Mouse (Mus musculus): Measurements from ENCODE around the gene Il17d.

Gene Il17d

DNA sequence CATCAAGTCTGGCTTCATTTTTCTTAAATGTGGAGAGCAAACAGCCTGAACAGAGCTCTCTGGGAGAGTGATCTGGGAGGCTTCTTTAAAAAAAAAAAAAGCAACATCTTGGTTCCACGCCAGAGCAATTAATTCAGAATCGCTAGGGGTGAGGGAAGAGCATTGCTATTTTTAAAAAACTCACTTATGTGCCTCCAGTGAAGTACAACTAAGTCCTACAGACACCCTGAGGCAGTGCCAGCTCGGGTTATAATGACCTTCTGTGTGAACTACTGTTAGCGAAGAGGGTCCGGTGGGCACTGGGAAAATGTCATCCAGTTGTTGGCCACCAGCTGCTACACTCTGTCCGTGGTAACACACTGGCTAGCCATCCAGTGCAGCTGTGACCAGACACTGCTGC, 11.1 kb downstream of the Il17d start:
- DNase-seq = no peak

DNA sequence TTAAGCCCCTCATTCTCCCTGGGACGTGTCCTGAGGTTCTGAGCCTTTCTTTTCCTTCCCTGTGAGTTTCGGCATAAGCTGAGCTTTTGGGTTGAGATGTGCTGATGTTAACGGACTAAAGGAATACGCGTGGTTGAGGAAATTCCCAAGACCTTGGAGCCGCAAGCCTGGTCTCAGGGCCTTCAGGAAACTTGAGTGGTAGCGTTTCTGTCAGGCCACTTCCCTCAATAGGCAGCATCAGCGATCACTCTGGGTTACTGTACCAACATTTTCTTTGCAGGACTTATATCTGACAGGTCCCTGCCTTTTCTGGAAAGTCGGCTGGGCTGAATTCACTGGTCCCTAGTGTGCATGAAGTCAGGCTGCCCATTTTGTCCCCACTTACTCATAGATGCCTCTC, 12.2 kb downstream of the Il17d start:
- DNase-seq = no peak

DNA sequence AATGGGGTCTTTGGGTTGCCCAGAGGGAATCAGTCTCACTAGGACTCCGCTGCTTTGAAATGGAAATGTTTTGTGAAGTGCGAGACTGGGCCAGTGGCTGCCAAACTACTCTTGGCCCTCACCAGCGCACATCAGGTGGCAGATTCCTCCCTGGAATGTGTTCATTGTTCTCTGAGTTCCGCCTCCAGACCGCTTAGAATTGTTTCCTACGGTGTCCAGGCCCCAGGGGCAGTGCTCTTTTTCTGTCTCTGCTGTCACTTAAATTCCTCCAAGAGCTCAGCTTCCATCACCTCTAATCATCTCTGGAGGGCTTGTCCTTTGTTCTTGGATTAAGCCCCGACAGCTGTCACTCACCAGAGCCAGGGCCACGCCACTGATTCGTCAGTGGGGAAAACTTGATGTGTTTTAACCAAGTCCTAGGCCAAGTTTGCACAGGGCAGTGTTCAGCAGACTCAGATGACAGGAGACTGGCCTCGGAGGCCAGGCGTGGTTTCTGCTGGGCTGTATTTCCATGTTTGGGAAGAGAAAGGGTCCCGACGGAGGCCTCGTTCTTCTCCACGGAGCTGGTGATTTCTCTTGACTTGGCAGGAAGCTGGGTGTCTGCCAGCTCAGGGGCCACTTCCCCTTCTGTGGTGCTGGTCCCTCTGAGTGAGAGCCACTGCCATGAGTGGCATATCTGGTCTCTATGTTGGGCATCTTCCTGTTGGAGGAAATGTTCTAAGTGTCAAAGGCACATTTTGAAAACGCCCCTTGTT, 12.9 kb downstream of the Il17d start:
- DNase-seq = peak; percentile 45 to 48

DNA sequence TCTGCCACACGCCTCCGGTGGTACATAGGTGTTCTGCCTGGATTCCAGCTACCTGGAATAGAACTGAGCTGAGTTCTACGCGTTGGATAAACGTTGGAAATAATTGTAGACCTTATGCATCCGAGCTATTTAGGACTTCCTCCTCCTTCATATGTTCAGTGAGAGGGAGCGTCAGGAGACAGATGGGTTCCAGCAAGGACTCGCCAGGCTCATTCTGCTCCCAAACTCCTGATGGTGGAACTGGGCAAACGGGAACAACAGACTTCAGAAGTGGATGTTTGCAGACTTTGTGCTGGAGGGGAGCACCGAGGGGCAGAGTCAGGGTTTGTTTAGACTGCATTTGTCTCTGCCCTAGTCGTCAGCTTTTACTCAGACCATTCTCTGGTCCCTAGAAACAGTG, 16.1 kb downstream of the Il17d start:
- no peak for DNase-seq

DNA sequence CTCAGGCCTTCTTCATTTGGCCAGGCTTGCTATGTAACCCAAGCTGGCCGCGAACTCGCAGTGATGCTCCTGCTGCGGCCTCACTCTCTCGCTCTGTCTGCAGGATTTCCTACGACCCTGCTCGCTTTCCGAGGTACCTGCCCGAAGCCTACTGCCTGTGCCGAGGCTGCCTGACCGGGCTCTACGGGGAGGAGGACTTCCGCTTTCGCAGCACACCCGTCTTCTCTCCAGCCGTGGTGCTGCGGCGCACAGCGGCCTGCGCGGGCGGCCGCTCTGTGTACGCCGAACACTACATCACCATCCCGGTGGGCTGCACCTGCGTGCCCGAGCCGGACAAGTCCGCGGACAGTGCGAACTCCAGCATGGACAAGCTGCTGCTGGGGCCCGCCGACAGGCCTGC, 17.7 kb downstream of the Il17d start:
- peak; percentile 27 to 29 for DNase-seq

DNA sequence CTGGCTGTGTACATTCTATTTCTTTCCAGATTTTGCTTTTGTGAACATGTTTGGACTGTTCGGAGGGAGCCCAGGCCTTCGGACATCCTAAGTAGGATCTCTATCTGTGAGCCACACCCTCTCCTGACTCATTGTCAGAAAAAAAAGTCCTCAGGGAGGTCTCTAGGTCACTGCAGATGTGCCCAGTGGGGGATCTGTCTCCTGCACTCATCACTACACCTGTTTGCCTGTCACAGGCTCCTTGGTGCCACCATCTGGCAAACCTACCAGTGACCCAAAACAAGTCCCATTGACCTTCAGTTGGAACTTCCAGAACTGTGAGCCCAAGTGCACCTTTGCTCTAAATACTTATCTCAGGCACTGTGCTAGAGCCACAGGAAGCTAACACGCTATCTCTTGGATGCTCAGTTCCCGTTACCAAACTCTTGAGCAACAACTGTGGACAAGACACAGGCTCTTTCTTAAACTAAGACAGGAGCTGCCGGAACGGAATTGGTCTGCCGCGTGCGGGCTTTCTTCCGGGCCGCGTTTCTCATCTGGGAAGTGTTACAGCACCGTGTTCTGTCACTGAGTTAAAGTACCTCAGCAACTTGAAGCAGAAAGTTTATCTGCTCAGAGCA, 19.0 kb downstream of the Il17d start:
- DNase-seq = no peak

DNA sequence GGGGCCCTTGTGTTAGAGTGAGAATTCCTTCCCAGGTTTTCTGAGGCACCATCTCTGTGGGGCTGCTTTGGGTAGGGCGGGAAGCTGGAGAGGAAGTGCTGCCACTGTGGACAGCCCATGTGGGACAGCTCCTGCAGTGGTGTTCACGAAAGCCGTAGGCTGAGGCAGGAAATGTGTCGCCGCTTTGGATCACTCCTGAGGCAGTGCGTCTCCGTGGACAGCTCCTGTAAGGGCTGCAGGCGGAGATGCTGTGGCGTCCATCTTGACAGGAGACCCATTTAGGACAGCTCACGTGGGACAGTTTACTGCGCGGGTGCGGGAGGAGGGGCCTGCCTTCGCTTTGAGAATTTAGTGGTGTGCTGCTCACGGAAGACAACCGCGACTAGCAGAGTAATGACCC, 20.9 kb downstream of the Il17d start:
- no peak for DNase-seq

DNA sequence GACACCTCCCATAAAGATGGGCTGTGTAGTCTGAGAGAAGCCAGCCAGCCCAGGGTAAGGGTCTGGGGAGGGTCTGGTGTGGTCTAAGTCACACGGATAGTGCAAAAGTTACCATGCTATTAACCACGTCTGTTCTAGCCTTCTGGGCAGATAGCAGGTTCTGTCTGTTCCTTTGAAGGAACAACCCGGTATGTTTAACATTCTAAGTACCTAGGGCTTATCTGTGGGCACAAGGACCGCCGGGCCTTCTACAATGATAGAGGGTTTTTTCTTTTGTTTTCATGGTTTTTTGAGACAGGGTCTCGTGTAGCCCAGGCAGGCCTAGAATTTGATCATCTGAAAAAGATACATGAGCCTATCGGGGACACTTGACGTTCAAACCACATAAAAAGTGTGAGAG, 21.6 kb downstream of the Il17d start:
- DNase-seq = no peak

DNA sequence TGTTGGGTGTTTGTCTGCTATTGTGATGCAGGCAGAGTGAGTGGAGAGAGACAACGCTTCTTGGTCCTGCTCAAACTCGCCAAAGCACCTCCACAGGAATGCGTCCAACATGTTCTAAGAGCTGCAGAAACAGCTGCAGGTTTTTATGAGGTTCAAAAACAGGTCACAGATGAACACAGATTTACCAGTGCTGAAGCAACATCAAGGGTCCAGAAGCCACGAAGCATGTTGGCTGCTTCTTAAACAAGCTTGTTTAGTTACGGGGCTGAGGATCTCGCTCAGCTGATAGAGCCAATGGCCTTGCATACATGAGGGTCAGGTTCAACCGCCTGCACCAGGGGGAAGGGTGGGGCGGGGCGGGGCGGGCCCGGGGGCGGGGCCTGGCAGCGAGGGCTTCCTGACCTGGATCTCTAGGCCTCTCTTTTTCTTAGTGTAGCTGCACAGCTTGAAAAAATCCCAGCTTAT, 22.0 kb downstream of the Il17d start:
- DNase-seq = no peak

DNA sequence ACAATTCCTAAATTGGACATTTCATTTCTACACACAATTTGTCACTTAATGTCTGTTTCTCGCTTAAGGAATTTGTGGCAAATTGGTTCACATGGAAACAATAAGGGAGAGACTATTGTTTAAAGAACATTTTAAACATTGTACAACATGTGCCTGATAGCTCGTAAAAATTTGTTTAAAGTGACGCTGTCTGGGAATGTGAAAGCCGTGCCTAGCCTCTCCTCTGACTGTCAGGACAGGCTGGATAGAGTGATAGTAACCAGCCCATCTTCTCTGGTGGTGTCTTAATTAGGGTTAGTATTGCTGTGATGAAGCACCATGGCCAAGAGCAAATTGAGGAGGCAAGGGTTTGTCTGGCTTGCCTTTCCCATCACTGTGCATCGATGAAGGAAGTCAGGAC, 22.5 kb downstream of the Il17d start:
- no peak for DNase-seq

DNA sequence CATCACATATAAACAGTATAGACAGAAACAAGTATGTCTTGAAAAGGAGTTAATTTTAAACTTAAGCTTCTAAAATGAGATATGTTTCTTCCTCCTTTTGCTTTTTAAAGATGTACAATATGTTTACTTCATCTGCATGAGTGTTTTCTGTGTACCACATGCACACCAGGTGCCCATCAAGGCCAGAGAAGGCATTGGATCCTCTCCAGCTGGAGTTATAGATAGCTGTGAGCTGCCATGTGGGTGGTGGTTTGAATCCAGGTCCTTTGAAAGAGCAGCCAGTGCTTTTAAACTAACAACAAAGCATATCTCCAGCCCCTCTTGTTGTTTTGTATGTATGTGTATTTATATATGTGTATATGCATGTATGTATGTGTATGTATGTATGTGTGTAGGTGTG, 28.4 kb downstream of the Il17d start:
- DNase-seq = no peak

DNA sequence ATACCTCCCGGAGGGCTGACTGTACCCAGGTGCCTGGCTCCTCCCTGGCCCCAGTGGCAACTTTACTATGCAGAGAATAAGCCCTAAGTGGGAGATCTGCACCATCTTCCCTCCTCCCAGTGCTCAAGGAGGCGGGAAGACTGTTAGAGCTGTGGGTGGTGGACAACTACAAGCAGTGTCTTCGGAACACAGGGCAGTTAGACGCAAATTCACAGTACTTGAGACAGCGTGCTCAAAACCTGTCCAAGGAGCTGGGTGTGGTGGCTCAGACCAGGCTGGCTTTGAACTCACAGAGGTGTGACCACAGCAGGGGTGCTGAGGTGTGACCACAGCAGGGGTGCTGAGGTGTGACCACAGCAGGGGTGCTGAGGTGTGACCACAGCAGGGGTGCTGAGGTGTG, 29.9 kb downstream of the Il17d start:
- no peak for DNase-seq

DNA sequence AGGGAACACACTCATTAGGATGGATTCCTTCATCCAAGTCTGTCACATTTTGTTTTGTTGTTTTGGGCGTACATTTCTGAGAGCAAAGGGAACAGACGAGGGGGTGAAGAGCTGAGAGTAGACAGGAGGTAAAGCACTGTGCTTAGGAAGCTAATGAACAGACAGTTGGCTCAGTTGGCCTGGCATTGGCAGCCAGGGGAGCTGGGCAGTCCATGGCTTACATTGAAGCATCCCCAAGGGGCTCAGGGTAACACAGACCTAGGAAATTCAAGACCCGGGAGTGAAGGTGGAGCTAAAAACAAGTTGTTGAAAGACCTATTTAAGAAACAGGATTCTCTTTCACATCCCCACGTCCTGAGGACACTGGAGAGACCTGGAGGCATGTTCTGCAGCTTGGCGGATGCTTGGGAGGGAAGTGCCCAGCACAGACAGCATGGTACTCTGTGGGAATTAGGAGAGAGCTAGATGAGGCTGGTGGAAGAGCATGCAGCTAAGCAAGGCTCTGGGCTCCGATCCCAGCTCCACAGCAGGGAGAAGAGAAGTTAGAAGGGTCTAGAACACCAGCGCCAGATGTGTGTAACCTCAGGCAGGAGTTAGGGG, 31.0 kb downstream of the Il17d start:
- no peak for DNase-seq

DNA sequence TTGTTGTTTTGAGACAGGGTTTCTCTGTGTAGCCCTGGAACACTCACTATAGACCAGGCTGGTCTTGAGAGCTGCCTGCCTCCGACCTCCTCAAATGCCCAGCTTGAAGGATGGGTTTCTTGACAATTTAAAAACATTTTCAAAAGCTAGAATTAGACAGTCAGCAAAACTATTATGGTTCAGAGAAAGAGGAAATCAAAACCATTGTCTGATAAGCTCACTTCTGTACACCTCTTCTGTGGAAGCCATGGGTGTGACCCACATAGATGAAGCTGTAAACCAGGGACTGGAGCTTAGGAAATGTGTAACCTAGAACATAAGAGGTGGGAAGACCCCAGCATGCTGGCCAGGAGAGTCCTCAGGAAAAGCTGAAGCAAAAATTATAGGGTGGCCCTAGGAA, 32.3 kb downstream of the Il17d start:
- no peak for DNase-seq

DNA sequence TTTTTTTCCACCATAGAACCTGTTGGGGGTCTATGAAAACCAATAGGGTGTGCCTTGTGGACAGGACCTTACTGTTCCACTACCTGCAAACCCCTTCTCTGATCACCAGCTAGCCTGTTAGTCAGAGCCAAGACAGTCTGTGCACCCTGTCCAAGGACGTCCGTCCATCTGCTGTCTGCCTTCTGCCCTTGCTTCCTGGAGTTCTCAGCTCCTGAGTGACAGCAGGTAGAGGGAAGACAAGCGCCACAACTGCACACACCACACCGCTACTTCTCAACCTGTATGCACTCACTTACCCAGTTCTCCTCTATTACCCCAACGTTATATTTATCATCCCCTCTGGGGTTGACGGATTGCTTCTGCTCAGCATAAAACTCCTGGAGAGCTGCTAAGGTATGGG, 41.0 kb downstream of the Il17d start:
- no peak for DNase-seq

DNA sequence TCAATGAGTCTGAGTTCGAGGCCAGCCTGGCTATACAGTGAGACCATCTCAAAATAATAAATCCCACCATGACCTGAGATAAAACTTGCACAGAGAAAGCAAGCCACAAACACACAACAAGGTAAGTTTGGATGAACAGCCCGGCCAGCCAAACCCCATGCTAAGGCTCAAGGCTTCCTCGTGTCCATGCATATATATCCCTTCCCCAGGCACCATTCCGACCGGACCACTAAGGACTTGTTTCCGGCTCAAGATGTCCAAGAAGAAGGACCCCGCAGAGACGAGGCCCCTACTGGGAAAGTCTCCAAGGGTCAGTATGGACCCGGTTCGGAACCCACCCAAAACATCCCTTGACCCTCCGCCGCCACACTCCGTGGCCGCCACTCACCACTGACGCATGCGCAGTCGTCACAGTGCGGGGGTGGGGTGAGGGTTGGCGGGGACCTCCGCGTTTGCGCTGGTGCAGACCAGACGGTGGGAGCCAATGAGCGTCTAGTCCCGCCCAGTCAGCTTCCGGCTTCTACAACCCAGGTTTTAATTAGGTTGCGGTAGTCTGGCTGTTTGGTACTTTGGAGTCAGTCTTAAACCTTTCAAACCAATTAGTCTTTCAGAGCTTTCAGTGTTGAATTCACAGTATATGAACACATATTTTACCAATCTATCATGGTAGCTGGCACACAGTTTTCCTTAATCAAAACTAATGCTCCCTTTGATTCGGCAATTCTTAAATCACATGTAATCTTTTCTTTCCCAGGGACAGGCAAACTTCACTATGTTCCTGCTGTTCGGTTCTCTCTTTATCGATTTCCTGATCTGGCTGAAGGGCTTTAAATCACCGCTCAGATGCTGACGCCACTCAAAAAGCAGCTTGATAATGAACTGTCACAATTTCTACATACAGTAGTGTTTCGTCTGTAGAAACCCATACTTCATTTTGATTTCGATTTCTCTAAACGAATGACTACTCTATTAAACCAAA, 46.9 kb downstream of the Il17d start, which contains the start of gene Eef1akmt1:
Gene Eef1akmt1, minus strand, starts transcription at position 458 of the 979 bp plus-strand sequence.
- DNase-seq = peak; percentile 93 to 94

DNA sequence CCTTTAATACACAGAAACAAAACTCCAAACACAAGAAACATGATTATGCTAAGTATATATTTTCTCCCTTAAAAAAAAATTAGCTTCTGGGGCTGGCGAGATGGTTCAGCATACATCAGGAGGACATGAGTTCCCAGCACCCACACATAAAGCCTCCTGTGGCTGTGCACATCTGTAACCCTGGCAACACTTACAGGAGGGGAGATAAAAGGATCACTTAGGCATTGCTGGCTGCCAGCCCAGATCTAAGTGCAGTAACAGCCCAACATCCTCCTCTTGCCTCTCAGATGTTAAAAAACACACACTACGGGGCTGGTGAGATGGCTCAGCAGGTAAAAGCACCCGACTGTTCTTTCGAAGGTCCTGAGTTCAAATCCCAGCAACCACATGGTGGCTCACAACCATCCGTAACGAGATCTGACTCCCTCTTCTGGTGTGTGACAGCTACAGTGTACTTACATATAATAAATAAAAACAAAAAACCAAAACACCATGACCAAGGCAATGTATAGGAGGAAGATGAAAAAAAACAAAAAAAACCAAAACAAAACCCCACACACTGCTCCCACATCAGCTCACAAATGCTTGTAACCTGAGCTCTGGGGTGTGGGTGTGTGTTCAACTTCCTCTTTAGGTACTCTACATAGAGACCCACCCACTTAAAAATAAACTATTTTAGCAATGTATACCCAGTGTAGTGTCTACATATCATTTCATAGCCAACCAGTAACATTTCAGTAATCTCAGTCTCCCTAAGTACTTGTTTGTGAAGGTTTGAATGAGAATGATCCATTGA, 50.4 kb downstream of the Il17d start:
- DNase-seq = no peak

DNA sequence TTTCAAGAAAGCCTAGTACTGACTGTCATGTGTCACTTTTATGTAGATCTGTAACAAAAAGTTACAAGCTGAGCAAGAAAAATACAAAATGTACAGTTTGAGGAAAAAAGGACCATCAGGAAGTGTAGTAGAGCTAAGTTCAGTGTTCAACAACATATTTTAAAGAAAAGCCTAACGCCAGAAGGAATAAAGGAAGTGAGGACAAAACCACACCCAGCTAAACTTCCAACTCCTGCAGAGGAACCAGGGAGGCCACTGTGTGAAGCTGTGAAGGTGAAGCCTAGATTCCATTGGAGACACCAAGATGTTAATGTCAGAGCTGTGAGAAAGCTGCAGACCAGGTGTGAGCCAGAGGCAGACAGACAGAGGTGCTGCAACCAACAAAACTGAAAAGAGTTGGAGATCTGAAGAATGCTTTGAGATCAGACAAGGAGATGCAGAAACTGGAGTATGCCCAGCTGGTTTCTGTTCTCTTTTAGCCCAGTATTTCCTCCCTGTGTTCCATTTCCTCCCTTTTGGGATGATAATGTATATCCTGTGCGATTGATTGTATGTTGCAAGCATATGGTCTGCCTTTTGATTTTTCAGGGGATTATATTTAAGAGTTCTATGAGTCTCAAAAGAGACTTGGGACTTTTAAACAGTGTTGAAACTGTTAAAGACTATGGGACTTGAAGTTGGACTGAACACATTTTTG, 51.9 kb downstream of the Il17d start:
- DNase-seq = no peak

DNA sequence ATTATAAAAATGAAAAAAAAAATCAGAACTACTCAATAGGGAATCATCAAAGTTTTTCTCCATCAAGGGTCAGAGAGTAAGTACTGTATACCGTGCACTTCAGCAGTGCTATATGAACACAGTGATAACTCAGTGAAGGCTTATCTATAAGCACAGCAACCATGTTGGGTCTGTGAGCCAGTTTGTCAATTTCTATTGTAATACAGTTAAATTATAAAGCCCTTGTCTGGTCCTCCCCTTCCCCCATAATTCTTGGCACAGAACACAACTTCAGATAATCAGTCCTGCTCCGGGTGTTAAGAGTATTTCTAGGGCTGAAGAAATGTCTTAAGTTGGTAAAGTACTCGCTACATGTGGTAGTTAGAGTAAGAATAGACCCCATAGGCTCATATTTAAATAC, 67.3 kb downstream of the Il17d start:
- DNase-seq = no peak
